11 mouse cellular contexts compared by ENCODE assay signal in the genomic region with DNA sequence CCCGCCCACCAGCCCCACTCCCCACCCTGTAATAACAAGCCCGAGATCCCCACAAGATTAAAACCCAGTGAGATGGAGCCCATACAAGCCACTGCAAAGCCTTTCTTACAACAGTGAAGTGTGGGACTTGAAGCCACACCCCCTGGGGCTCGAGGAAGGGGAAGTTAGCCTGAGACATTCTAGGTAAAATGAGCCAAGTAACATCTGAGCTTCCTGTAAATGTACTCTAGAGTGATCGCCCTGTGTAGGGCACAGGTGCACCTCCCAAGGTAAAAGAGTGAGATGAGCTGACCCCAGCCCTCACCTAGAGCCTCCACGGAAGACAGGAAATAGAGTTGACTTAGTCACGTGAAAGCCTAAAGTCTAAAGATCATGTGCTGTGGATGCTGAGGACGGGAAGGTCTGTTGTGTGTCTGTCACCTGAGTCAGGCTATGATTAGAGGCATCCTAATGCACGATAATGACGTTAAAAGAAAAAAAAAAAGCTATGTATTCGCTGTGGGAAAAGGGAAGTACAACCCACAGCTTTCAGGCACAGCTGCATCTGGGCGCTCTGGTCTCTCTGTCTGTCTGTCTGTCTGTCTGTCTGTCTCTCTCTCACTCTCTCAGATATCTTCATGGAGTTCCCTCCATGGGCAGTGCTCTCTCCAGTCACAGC. TPM values are rescaled to one million over a fixed set of nuclear protein-coding genes. Genes with fewer than 3 reads are reported as not detected.
DNase-seq lines count a peak whose midpoint lies in the region; ATAC-seq and TF ChIP-seq lines count a peak whose summit lies in the region.
"Had no signal": no experiment of that assay in that cellular context is flagged by ENCODE, and none has a peak within 500 bp of the region (broad histone marks: within the 10 kb centered on the region; RNA-seq: fewer than 3 reads in every experiment).

No protein-coding gene starts in this region.

- no peak for ATAC-seq in lung, postnatal 0 days
- ATAC-seq in liver, postnatal 0 days = peak; percentile 16; the same call in 1 of the 2 replicates

- no peaks in the 10 kb centered on the region for H3K36me3 ChIP-seq in lung, postnatal 0 days (ENCODE audit: insufficient read depth, low read length)
- peaks cover 5% of the 10 kb centered on the region; the same call in 1 of the 2 replicates for H3K36me3 ChIP-seq in liver, postnatal 0 days (replicated peaks; ENCODE audit: insufficient read depth, low read length)

- TF ChIP-seq EP300 in lung, postnatal 0 days (IDR thresholded peaks at IDR 0.05) = no peak
- no peak for TF ChIP-seq EP300 in liver, postnatal 0 days (IDR thresholded peaks at IDR 0.05; ENCODE audit: low read depth)

- no peak overlapping the region for H3K9ac ChIP-seq in lung, postnatal 0 days (replicated peaks; ENCODE audit: low read depth)
- H3K9ac ChIP-seq in liver, postnatal 0 days (replicated peaks) = no peak overlapping the region; the same call in 1 of the 2 replicates
- H3K9ac ChIP-seq: hindbrain, embryonic 14.5 days; midbrain, embryonic 12.5 days had no signal

- H3K27me3 ChIP-seq in lung, postnatal 0 days (replicated peaks; ENCODE audit: insufficient read depth, low read length) = no peaks in the 10 kb centered on the region
- H3K27me3 ChIP-seq in liver, postnatal 0 days (ENCODE audit: insufficient read depth, low read length) = no peaks in the 10 kb centered on the region
- H3K27me3 ChIP-seq: midbrain, embryonic 12.5 days had no signal

- no peak overlapping the region for H3K4me2 ChIP-seq in lung, postnatal 0 days (replicated peaks; ENCODE audit: low read depth, low read length)
- H3K4me2 ChIP-seq in liver, postnatal 0 days (ENCODE audit: low read depth, low read length) = peak overlapping the region; percentile 43
- H3K4me2 ChIP-seq: hindbrain, embryonic 14.5 days; midbrain, embryonic 12.5 days had no signal

- peak overlapping the region; percentile 79 for H3K27ac ChIP-seq in lung, postnatal 0 days (ENCODE audit: low read length)
- H3K27ac ChIP-seq in bone marrow macrophage, adult 2 months (ENCODE audit: insufficient read depth, low read depth, low read length) = peak overlapping the region; percentile 72
- H3K27ac ChIP-seq in liver, postnatal 0 days (ENCODE audit: low read depth) = peak overlapping the region; percentile 71
- H3K27ac ChIP-seq: hindbrain, embryonic 14.5 days; midbrain, embryonic 12.5 days had no signal

- H3K9me3 ChIP-seq in lung, postnatal 0 days (ENCODE audit: low read length) = no peaks in the 10 kb centered on the region
- no peaks in the 10 kb centered on the region for H3K9me3 ChIP-seq in liver, postnatal 0 days (ENCODE audit: low read length)
- H3K9me3 ChIP-seq: midbrain, embryonic 12.5 days had no signal

- no peak for TF ChIP-seq CTCF in lung, postnatal 0 days (IDR thresholded peaks at IDR 0.05)
- TF ChIP-seq CTCF in bone marrow macrophage, adult 2 months (IDR thresholded peaks at IDR 0.05; ENCODE audit: low read depth, low read length) = no peak
- TF ChIP-seq CTCF in liver, postnatal 0 days (IDR thresholded peaks at IDR 0.05; ENCODE audit: low read depth) = no peak

- no peak for TF ChIP-seq POLR2A in bone marrow macrophage, adult 2 months (IDR thresholded peaks at IDR 0.05; ENCODE audit: borderline replicate concordance, low read depth, low read length)

- no peak overlapping the region for H3K4me3 ChIP-seq in lung, postnatal 0 days (ENCODE audit: low read depth, low read length)
- H3K4me3 ChIP-seq in bone marrow macrophage, adult 2 months (ENCODE audit: insufficient read depth, low read length) = peak overlapping the region; percentile 31
- no peak overlapping the region for H3K4me3 ChIP-seq in liver, postnatal 0 days (ENCODE audit: low read depth, low read length)
- H3K4me3 ChIP-seq: midbrain, embryonic 12.5 days had no signal

- 57% methylated on average over 11 of the region's 11 CpGs for WGBS in lung, postnatal 0 days
- 10% methylated on average over 11 of the region's 11 CpGs for WGBS in liver, postnatal 0 days (ENCODE audit: insufficient replicate concordance)

- peaks cover 22% of the 10 kb centered on the region for H3K4me1 ChIP-seq in lung, postnatal 0 days (ENCODE audit: insufficient read depth, low read depth, low read length)
- peaks cover 59% of the 10 kb centered on the region for H3K4me1 ChIP-seq in bone marrow macrophage, adult 2 months (ENCODE audit: control insufficient read depth, insufficient read depth, low read length)
- peaks cover 90% of the 10 kb centered on the region for H3K4me1 ChIP-seq in liver, postnatal 0 days (ENCODE audit: insufficient read depth)
- H3K4me1 ChIP-seq: midbrain, embryonic 12.5 days had no signal

- no peak for DNase-seq in lung, postnatal 0 days (ENCODE audit: low spot score)
- no peak for DNase-seq in lung, postnatal 25 days (ENCODE audit: low spot score)
- no peak for DNase-seq in liver, postnatal 0 days
- DNase-seq in thymus, postnatal 4 days = peak; percentile 56
- DNase-seq in urinary bladder, adult 2 months (ENCODE audit: low spot score) = no peak
- DNase-seq in frontal cortex, adult 2 months (ENCODE audit: extremely low spot score in 1 of 2, low spot score in 1 of 2) = no peak
- DNase-seq in adrenal gland, postnatal 25 days = no peak
- DNase-seq: cerebellum, adult 8-10 months had no signal

RNA-seq across cellular contexts. Expression of a gene that starts 10.6 kb away (rescaled TPM):
- 96.8 and 106 TPM in 2 replicates for polyA plus RNA-seq in lung, postnatal 0 days (2015; fragmentation: Nextera tagmentation; extraction: Ambion mirVana)
- 42.1 and 50.1 TPM in 2 replicates for polyA plus RNA-seq in bone marrow macrophage, adult 2 months (2012; ENCODE audit: insufficient read depth, insufficient read length, missing spikeins)
- 34.5 and 36.2 TPM in 2 replicates for polyA plus RNA-seq in liver, postnatal 0 days (2015; fragmentation: Nextera tagmentation; extraction: Ambion mirVana)
- 20.7 and 29.1 TPM in 2 replicates for polyA plus RNA-seq in urinary bladder, adult 2 months (2012; rRNA removed)
- 36.6 and 40.7 TPM in 2 replicates for polyA plus RNA-seq in frontal cortex, adult 2 months (2012; rRNA removed)
- 144 and 210 TPM in 2 replicates for total RNA-seq in adrenal gland, postnatal 25 days (2021)

RNA-seq across cellular contexts. Expression of a gene that starts 31.5 kb away (rescaled TPM):
- 1.4 and 1.7 TPM in 2 replicates for polyA plus RNA-seq in lung, postnatal 0 days (2015; fragmentation: Nextera tagmentation; extraction: Ambion mirVana)
- polyA plus RNA-seq in bone marrow macrophage, adult 2 months (2012; ENCODE audit: insufficient read depth, insufficient read length, missing spikeins) = not detected in 2 replicates
- 0.33 TPM in 1 of 2 replicates, not detected in the other for polyA plus RNA-seq in liver, postnatal 0 days (2015; fragmentation: Nextera tagmentation; extraction: Ambion mirVana)
- polyA plus RNA-seq in urinary bladder, adult 2 months (2012; rRNA removed) = not detected in 2 replicates
- 6.6 and 7.2 TPM in 2 replicates for polyA plus RNA-seq in frontal cortex, adult 2 months (2012; rRNA removed)
- 1.1 and 2.7 TPM in 2 replicates for total RNA-seq in adrenal gland, postnatal 25 days (2021)

RNA-seq across cellular contexts. Expression of a gene that starts 34.8 kb away (rescaled TPM):
- polyA plus RNA-seq in lung, postnatal 0 days (2015; fragmentation: Nextera tagmentation; extraction: Ambion mirVana) = 0.87 and 1.5 TPM in 2 replicates
- 3.0 and 4.7 TPM in 2 replicates for polyA plus RNA-seq in bone marrow macrophage, adult 2 months (2012; ENCODE audit: insufficient read depth, insufficient read length, missing spikeins)
- polyA plus RNA-seq in liver, postnatal 0 days (2015; fragmentation: Nextera tagmentation; extraction: Ambion mirVana) = 0.59 and 0.86 TPM in 2 replicates
- polyA plus RNA-seq in urinary bladder, adult 2 months (2012; rRNA removed) = 0.23 TPM in 1 of 2 replicates, not detected in the other
- polyA plus RNA-seq in frontal cortex, adult 2 months (2012; rRNA removed) = 1.4 and 1.9 TPM in 2 replicates
- total RNA-seq in adrenal gland, postnatal 25 days (2021) = 14.8 and 16.5 TPM in 2 replicates

RNA-seq across cellular contexts. Expression of a gene that starts 39.0 kb away (rescaled TPM):
- polyA plus RNA-seq in lung, postnatal 0 days (2015; fragmentation: Nextera tagmentation; extraction: Ambion mirVana) = 16.0 and 16.7 TPM in 2 replicates
- 26.4 and 28.4 TPM in 2 replicates for polyA plus RNA-seq in bone marrow macrophage, adult 2 months (2012; ENCODE audit: insufficient read depth, insufficient read length, missing spikeins)
- polyA plus RNA-seq in liver, postnatal 0 days (2015; fragmentation: Nextera tagmentation; extraction: Ambion mirVana) = 6.7 and 8.0 TPM in 2 replicates
- polyA plus RNA-seq in urinary bladder, adult 2 months (2012; rRNA removed) = 21.6 and 24.2 TPM in 2 replicates
- 36.6 and 40.0 TPM in 2 replicates for polyA plus RNA-seq in frontal cortex, adult 2 months (2012; rRNA removed)
- 33.3 and 38.6 TPM in 2 replicates for total RNA-seq in adrenal gland, postnatal 25 days (2021)

RNA-seq across cellular contexts. Expression of a gene that starts 55.7 kb away (rescaled TPM):
- 21.3 and 21.9 TPM in 2 replicates for polyA plus RNA-seq in lung, postnatal 0 days (2015; fragmentation: Nextera tagmentation; extraction: Ambion mirVana)
- polyA plus RNA-seq in bone marrow macrophage, adult 2 months (2012; ENCODE audit: insufficient read depth, insufficient read length, missing spikeins) = 32.3 and 37.4 TPM in 2 replicates
- 9.4 and 10.6 TPM in 2 replicates for polyA plus RNA-seq in liver, postnatal 0 days (2015; fragmentation: Nextera tagmentation; extraction: Ambion mirVana)
- polyA plus RNA-seq in urinary bladder, adult 2 months (2012; rRNA removed) = 26.3 and 28.7 TPM in 2 replicates
- 55.5 and 58.8 TPM in 2 replicates for polyA plus RNA-seq in frontal cortex, adult 2 months (2012; rRNA removed)
- 22.4 and 29.1 TPM in 2 replicates for total RNA-seq in adrenal gland, postnatal 25 days (2021)
